Mouse (Mus musculus) erythroblast, embryonic 14.5 days (primary cell): Measurements from ENCODE around the gene Ccm2. TPM values are rescaled to one million over a fixed set of nuclear protein-coding genes. Genes with fewer than 3 reads are reported as not detected.

Experiments
- H3K27me3 ChIP-seq: 2 replicates; pipeline ENCODE4 v1.6.1; 2012; ENCODE audit warnings: inconsistent platforms; ENCODE audit not compliant: control insufficient read depth
- H3K36me3 ChIP-seq: 2 replicates; pipeline ENCODE4 v1.6.1; 2012; ENCODE audit warnings: mild to moderate bottlenecking, inconsistent platforms; ENCODE audit not compliant: control insufficient read depth
- H3K4me1 ChIP-seq: 2 replicates; pipeline ENCODE4 v1.6.1; 2012; ENCODE audit warnings: inconsistent platforms; ENCODE audit not compliant: control insufficient read depth
- H3K4me3 ChIP-seq: replicated peaks from 2 replicates; pipeline ENCODE3; 2012; ENCODE audit warnings: moderate library complexity, mild to moderate bottlenecking, inconsistent platforms
- H3K9me3 ChIP-seq: 2 replicates; pipeline ENCODE4 v1.6.1; 2012; ENCODE audit warnings: low read length, inconsistent platforms, mixed read lengths; ENCODE audit not compliant: control insufficient read depth
- GATA1 ChIP-seq: IDR thresholded peaks from 2 replicates; pipeline ENCODE4 v1.6.1; 2012; ENCODE audit warnings: low read length, inconsistent platforms, mixed read lengths
- TAL1 ChIP-seq: IDR thresholded peaks from 3 replicates; pipeline ENCODE4 v1.6.1; 2012; ENCODE audit warnings: low read length, inconsistent platforms, mixed read lengths
- polyA plus RNA-seq: library from polyadenylated mRNA; stranded (reverse); fragments of >175 nt; gene quantifications from 2 replicates; pipeline ENCODE4 v1.2.3, GENCODE M21; 2012

The Ccm2 gene
- polyA plus RNA-seq = 2.3 and 2.8 TPM in 2 replicates

GRCm38 (mm10) chr11:6546205-6547013 is at the start of gene Ccm2:
Gene Ccm2 (plus strand): TSS chr11:6546887.
- H3K4me1 ChIP-seq = peaks cover 42% of the 10 kb centered on the region
- H3K27me3 ChIP-seq = no peaks in the 10 kb centered on the region
- H3K36me3 ChIP-seq = peaks cover 24% of the 10 kb centered on the region
- TF ChIP-seq GATA1 = no peak
- TF ChIP-seq TAL1 = no peak
- H3K9me3 ChIP-seq = no peaks in the 10 kb centered on the region
- H3K4me3 ChIP-seq = peak within 1 kb of the TSS; percentile 72

- Histone ChIP-seq H3K9me3 (no peaks in the 10 kb centered on the region), H3K4me3 (no peak overlapping the region), H3K27me3 (no peaks in the 10 kb centered on the region), H3K4me1 (peaks cover 2% of the 10 kb centered on the region), H3K36me3 (no peaks in the 10 kb centered on the region)
- TF ChIP-seq TAL1 (no peak), GATA1 (no peak)
Observed at GRCm38 (mm10) chr11:6497311-6497948, 49.3 kb upstream of the Ccm2 start.

DNA sequence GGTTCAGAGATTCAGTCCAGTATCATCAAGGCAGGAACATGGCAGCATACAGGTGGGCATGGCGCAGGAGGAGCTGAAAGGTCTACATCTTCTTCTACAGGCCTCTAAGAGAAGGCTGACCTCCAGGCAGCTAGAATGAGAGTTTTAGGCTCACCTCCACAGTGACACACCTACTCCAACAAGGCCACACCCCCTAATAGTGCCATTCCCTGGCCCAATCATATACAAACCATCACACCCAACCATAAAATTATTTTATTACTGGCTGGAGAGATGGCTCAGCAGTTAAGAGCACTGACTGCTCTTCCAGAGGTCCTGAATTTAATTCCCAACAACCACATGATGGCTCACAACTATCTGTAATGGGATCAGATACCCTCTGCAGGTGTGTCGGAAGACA is 44.2 kb upstream of the Ccm2 start:
- H3K36me3 ChIP-seq = no peaks in the 10 kb centered on the region
- no peak overlapping the region for H3K4me3 ChIP-seq
- TF ChIP-seq TAL1 (no peak), GATA1 (no peak)
- peaks cover 2% of the 10 kb centered on the region for H3K4me1 ChIP-seq
- H3K27me3 ChIP-seq = no peaks in the 10 kb centered on the region
- H3K9me3 ChIP-seq = no peaks in the 10 kb centered on the region

DNA sequence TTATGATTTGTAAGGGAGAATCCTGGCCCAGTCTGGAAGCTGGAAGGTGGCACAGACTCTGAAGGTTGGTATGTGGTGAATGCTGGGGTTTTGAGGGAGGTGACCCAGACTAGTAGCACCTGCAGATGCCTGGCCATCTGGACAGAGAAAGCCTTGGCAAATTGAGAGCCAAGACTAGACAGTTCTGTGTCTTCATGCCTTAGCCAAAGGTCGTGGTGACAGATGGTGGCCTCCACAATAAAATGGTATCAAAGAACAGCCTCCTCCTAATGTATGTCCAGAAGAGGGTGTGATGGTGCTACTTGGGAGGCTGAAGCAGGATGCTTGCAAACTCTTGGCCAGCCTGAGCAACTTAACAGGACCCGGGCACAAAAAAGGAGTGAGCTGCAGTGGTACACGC is 42.5 kb upstream of the Ccm2 start:
- peaks cover 2% of the 10 kb centered on the region for H3K4me1 ChIP-seq

GRCm38 (mm10) chr11:6504689-6505088 is 42.0 kb upstream of the Ccm2 start:
- no peaks in the 10 kb centered on the region for H3K36me3 ChIP-seq
- H3K27me3 ChIP-seq = no peaks in the 10 kb centered on the region

More for the DNA sequence above, 42.5 kb upstream of the Ccm2 start:
- no peaks in the 10 kb centered on the region for H3K36me3 ChIP-seq
- no peaks in the 10 kb centered on the region for H3K9me3 ChIP-seq
- no peak overlapping the region for H3K4me3 ChIP-seq
- no peaks in the 10 kb centered on the region for H3K27me3 ChIP-seq
- no peak for TF ChIP-seq GATA1
- no peak for TF ChIP-seq TAL1

GRCm38 (mm10) chr11:6506516-6506915 is 40.2 kb upstream of the Ccm2 start:
- H3K4me1 ChIP-seq = no peaks in the 10 kb centered on the region
- TF ChIP-seq TAL1 (no peak), GATA1 (no peak)
- no peak overlapping the region for H3K4me3 ChIP-seq
- no peaks in the 10 kb centered on the region for H3K36me3 ChIP-seq
- H3K27me3 ChIP-seq = no peaks in the 10 kb centered on the region
- H3K9me3 ChIP-seq = no peaks in the 10 kb centered on the region

More at GRCm38 (mm10) chr11:6504689-6505088, 42.0 kb upstream of the Ccm2 start:
- TF ChIP-seq TAL1 (no peak), GATA1 (no peak)
- no peaks in the 10 kb centered on the region for H3K9me3 ChIP-seq
- H3K4me1 ChIP-seq = peaks cover 2% of the 10 kb centered on the region
- H3K4me3 ChIP-seq = no peak overlapping the region

GRCm38 (mm10) chr11:6508269-6508876 is 38.3 kb upstream of the Ccm2 start:
- no peaks in the 10 kb centered on the region for H3K36me3 ChIP-seq
- H3K4me3 ChIP-seq = no peak overlapping the region
- no peaks in the 10 kb centered on the region for H3K27me3 ChIP-seq
- no peak for TF ChIP-seq TAL1
- no peak for TF ChIP-seq GATA1
- no peaks in the 10 kb centered on the region for H3K9me3 ChIP-seq
- H3K4me1 ChIP-seq = no peaks in the 10 kb centered on the region

DNA sequence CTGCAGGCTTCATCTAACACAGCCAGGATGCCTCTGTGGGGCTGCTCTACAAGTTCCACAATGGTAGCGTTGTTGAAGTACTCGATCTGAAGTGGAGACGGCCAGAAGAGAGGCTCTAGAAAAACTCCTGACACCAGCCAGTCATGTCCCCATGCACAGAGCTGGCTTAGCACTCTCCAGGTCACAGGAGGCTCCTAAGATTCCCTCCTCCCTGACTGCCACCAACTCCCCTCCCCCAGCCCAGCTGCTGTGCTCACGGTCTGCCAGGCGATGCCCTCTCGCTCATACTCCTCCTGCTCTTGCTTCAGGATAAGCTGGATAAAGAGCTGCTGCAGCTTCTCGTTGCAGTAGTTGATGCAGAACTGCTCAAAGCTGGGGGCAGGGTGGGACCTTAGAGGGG is 31.9 kb upstream of the Ccm2 start:
- Histone ChIP-seq H3K27me3 (no peaks in the 10 kb centered on the region), H3K4me3 (no peak overlapping the region), H3K36me3 (no peaks in the 10 kb centered on the region), H3K4me1 (peaks cover 6% of the 10 kb centered on the region), H3K9me3 (no peaks in the 10 kb centered on the region)
- TF ChIP-seq TAL1 (no peak), GATA1 (no peak)

GRCm38 (mm10) chr11:6519491-6520033 is 27.1 kb upstream of the Ccm2 start:
- H3K9me3 ChIP-seq = no peaks in the 10 kb centered on the region
- peaks cover 13% of the 10 kb centered on the region for H3K36me3 ChIP-seq
- TF ChIP-seq TAL1 (no peak), GATA1 (no peak)
- H3K4me1 ChIP-seq = peaks cover 21% of the 10 kb centered on the region
- H3K4me3 ChIP-seq = no peak overlapping the region
- peaks cover 2% of the 10 kb centered on the region; the same call in 1 of the 2 replicates for H3K27me3 ChIP-seq
